Mouse (Mus musculus): ENCODE data around the gene Tnfsf9. TPM values are rescaled to one million over a fixed set of nuclear protein-coding genes. Genes with fewer than 3 reads are reported as not detected.

The Tnfsf9 gene
- total RNA-seq, 4 experiments from 2014 or later: 0.49 to 1.3 (median 1.1) TPM

DNA sequence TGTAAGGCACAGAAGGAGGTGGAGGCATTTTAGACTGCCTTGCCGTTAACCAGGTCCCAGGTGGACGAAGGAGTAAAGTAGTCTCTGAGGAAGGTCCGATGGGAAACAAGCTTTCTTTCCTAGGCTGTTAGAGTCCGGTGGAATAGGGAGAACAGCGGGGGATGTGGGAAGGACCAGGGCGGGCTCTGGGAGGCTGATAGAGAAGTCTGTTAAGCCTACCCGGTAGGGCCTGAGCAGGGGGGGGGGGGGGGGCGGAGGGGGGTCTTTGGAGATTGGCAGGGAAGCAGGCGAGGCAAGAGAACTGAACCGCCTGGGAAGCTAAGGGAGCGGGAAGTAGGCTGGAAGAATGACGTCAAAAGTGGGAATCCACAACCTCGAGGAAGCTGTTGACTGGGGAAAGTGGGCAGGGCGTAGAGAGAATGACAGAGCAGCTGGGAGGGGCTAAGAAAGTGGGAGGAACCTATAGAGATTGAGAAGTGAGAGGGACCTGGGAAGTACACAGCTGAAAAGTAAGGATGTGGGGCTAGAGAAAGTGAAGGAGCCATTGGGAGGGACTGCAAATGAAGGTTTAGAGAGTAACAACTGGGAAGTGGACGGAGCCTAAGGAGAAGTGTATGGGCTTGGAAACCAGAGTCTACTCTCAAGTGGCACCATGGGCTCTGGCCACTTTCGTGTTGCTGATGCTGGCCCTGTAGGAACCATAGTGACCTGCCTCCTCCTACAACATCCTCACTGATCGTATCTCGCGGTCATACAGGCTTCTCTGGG is 9.1 kb upstream of the Tnfsf9 start:
- no peak for DNase-seq (ENCODE audit: low spot score in 2 of 2)

- peak; percentile 62 to 82 for DNase-seq (ENCODE audit: low spot score in 2 of 2)
Observed at GRCm38 (mm10) chr17:57096623-57096920, 8.6 kb upstream of the Tnfsf9 start.

DNA sequence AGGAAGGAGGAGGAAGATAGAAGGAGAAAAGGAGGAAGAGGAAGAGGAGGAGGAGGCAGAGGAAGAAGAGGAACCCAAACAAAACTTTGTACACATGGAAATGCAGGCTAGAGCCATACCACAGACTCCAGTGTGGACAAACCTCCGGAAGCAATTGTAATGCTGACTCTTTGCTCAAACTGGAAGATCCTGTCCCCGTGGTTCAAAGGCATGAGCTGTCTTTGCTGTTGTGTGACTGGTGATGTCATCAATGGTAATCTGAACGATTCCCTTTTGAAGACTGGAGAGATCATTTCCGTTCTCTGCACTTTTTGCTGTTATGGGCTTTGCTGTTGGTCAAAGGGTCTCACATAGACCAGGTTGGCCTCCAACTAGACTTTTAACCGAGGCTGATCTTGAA is 6.8 kb upstream of the Tnfsf9 start:
- no peak for DNase-seq (ENCODE audit: low spot score in 2 of 2)

DNA sequence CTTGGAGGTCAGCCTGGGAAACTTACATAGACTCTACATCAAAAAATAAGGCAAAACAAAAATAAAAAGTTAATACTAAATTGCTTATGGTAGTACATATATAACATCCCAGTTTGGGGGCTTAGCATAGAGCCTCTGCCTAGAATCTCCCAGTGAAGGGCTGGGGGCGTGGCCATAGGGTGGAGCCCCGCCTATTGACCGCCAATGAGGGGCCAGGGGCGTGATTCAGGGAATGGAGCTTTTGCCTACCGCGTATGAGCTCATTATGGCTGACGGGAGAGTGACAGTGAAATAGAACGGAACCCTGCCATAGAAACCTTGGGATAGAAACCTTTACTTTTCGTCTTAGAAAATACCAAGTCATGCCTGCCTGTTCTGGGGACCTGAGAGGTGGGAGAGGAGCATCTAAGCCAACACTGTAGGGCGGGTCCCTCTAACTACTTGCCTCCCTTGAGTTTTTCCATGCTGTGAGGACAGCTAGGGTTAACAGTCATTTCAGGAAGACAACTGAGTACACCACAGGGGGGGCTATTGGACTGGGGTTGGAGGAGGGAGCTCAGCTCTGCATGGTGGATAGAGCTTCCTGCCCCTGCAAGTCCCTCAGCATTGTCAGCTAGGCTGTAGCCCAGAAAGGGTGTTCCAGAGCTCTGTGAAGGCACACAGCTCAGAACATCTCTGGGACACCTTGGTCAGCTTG is 5.3 kb upstream of the Tnfsf9 start:
- DNase-seq (ENCODE audit: low spot score in 2 of 2): no peak

DNA sequence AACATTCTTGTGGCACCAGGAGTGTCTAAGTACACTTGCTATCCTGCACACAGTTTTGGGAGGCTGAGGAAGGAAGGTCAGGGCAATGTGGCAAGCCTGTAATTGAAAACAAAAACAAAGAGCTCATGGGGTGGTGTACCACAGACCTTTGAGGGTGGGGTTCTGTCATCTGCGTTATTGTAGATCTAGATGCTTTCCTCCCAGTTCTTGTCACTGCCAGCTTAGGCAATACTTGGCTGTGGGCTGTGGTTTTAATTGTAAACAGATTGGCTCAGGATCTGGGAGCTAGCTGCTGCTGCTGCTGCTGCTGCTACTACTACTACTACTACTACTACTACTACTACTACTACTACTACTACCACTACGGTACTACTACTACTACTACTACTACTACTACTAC is 2.8 kb upstream of the Tnfsf9 start:
- DNase-seq (ENCODE audit: low spot score in 2 of 2): no peak

- no peak for DNase-seq (ENCODE audit: low spot score in 2 of 2)
Observed at GRCm38 (mm10) chr17:57104496-57104895, 629 bp upstream of the Tnfsf9 start.

DNA sequence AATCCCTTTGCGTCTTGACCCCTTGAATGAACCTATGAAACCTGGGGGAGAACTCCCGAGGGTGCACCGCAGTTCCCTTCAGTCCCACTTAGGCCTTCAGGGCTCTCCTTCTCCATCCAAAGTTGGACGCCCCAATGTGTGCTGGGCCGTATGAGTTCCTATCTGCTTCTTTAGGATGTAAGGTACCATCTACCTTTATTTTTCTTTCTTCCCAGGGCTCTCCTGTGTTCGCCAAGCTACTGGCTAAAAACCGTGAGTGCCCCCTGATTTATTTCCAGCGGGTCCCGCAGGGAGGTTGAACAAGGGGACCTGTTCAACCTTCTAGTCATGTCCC is 877 bp downstream of the Tnfsf9 start:
- no peak for DNase-seq (ENCODE audit: low spot score in 2 of 2)

GRCm38 (mm10) chr17:57107064-57107463 is 1.9 kb downstream of the Tnfsf9 start:
- no peak for DNase-seq (ENCODE audit: low spot score in 2 of 2)

- DNase-seq (ENCODE audit: low spot score in 2 of 2): no peak
Observed at GRCm38 (mm10) chr17:57108040-57108665, 3.0 kb downstream of the Tnfsf9 start.

GRCm38 (mm10) chr17:57108666-57109171 is 3.6 kb downstream of the Tnfsf9 start:
- no peak for DNase-seq (ENCODE audit: low spot score in 2 of 2)

DNA sequence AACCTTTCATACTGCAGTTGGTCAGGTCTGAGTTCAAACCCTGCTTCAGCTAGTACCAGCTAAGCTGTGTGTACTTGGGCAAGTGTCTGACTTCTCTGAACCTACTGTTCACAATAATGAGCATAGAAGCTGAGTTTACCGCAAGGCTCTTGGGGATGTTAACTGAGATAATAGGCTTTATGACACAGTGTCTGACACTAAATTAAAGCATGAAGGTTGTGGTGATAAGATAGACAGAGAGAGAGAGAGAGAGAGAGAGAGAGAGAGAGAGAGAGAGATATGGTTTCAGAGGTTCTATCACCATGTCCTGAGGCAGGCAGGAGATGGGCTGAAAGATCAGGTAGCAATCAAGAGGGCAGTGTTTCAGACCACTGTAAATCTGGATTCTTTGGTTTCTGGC is 4.9 kb downstream of the Tnfsf9 start:
- DNase-seq (ENCODE audit: low spot score in 2 of 2): no peak

- DNase-seq (ENCODE audit: low spot score in 2 of 2): no peak
Observed at GRCm38 (mm10) chr17:57112768-57113474, 7.8 kb downstream of the Tnfsf9 start.

DNA sequence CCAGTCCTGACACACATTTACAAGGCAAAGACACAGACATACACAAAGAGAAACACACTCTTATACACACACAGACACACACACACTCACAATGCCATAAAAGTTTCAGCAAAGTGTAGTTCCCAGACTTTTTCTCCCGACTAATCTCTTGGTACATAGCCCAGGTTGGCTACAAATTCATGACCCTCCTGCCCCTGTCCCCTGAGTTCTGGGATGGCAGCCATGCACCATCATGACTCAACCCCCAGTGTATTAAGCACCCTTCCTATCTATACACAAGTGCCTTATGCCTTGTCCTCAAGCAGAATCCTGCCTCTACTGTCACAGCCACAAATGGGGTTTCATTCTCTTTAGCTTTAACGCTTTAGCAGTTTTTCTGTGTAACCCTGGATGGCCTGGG is 11.7 kb downstream of the Tnfsf9 start:
- DNase-seq (ENCODE audit: low spot score in 2 of 2): no peak

DNA sequence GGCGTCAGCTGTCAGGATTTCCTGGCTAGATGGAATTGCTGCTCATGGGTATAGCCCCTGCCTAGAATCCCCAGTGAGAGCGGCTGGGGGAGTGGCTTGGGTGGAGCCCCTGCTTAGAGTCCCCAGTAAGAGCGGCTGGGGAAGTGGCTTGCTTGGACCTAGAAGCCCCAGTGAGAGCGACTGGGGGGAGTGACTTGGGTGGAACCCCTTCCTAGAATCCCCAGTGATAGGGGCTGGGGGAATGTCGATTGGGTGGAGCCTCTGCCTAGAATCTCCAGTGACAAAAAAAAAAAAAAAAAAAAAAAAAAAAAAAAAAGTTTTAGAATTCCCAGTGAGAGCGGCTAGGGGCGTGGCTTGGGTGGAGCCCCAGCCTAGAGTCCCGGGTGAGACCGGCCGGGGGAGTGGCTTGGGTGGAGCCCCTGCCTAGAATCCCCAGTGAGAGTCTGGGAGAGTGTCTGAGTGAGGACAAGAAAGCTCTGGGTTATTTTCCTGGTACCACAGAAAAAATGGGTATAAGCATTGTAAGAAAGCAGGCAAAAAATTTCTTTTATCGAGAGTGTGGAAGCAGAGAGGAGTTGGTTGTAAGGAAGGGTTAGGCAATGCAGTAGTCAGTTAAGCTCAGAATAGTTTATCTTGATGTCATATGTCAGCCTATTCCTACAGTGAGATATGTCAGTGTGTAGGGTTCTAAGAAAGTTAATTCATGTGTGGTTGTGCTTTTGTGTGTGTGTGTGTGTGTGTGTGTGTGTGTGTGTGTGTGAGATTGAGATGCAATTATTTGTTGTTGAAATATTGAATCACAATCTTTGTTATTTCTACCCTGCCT is 13.6 kb downstream of the Tnfsf9 start:
- DNase-seq (ENCODE audit: low spot score in 2 of 2): no peak

DNA sequence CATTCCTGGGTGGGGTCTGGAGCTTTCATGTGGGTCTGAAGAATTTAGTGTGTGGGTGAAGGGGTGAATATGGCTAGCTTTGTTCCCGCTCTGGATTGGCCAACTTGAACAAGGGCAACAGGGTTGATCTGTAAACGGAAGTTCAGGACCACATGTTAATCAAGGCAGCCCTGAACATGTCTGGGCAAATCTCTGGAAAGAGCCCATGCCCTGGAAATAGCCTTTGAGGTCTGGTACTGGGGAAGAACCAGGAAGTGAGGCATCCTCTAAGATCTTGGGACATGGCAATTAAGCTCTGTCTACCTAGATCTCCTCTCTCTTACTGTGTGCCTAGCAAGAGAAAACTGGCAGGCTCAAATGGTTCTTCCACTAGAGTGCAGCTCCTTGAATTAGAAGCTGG is 16.7 kb downstream of the Tnfsf9 start:
- no peak for DNase-seq (ENCODE audit: low spot score in 2 of 2)

- no peak for DNase-seq (ENCODE audit: low spot score in 2 of 2)
Observed at GRCm38 (mm10) chr17:57123192-57124118, 18.3 kb downstream of the Tnfsf9 start.

GRCm38 (mm10) chr17:57124792-57125191 is 19.7 kb downstream of the Tnfsf9 start:
- no peak for DNase-seq (ENCODE audit: low spot score in 2 of 2)

DNA sequence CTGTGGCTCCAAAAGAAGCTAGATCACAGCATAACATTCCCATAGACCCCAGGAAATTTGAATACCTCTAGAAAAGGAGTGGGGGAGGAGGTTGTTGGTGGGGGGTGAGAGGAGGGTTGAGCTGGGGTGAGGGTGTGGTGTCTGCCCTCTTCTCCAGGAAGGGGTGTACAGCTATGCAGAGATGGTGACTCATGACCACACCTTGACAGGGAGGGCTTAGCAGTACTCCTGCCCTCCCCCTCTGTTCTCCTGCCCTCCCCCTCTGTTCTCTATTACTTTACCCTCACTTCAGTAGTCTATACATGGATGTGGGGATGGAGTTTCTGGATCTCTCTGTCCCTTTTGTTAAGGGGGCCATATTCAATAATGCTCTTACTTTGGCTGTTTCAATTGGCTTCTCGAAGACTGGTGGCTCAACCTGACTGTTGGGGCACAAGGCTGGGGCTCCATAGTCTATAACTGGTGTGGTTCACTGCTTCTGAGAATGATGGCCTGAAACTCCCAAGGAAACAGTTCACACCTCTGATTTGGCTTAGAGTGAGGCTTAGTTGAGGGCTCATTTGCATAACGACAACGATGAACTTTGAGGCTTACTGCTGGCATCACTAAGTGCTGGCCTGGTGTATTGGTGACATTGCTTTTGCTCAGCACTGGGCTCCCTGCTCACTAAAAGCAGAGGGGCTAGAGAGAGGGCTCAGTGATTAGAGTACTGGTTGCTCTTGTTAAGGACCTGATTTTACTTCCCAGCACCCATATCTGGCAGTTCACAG is 20.9 kb downstream of the Tnfsf9 start:
- no peak for DNase-seq (ENCODE audit: low spot score in 2 of 2)

DNA sequence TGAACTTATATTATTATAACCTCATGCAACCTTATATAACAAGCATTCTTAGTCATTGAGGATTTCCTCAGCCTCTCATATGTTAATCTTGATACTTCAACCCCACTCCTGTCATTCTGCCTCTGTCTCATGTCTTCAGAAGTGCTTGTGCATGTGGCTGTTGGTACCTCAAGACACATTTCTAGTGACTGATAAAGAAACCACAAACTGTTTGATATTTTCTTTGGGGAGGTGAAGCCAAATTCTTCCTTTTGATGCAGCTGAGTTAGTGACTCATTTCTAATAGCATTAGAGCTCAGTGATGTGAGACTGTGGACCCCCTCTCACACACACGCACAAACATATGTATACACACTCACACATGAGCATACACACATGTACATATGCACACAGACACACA is 26.7 kb downstream of the Tnfsf9 start:
- no peak for DNase-seq (ENCODE audit: low spot score in 2 of 2)
